Mouse (Mus musculus): ENCODE measurements around the gene Sparc. TPM values are rescaled to one million over a fixed set of nuclear protein-coding genes. Genes with fewer than 3 reads are reported as not detected.

Sparc gene
- total RNA-seq (2021), result 100 to 1,000 TPM; 371 to 390 TPM
- long read RNA-seq, experiment 1, transcript Sparc-205 (5 exons, 741 nt), result minor isoform, 68 of 384 reads
- long read RNA-seq, experiment 1, transcript Sparc-202 (10 exons, 2,115 nt), result minor isoform, 36 of 384 reads
- long read RNA-seq, experiment 1, transcript Sparc-203 (4 exons, 909 nt), result minor isoform, 9 of 384 reads
- long read RNA-seq, experiment 1, transcript Sparc-201 (10 exons, 2,300 nt), result major isoform, 123 of 384 reads
- long read RNA-seq, experiment 1, partial matches to known transcripts, result 97 of 384 reads
- long read RNA-seq, experiment 1, other reads (novel, unspliced or antisense), result 51 of 384 reads
- long read RNA-seq, experiment 2, transcript Sparc-201 (10 exons, 2,300 nt), result major isoform, 140 of 381 reads
- long read RNA-seq, experiment 2, transcript Sparc-205 (5 exons, 741 nt), result minor isoform, 60 of 381 reads
- long read RNA-seq, experiment 2, transcript Sparc-203 (4 exons, 909 nt), result minor isoform, 11 of 381 reads
- long read RNA-seq, experiment 2, transcript Sparc-202 (10 exons, 2,115 nt), result minor isoform, 40 of 381 reads
- long read RNA-seq, experiment 2, partial matches to known transcripts, result 92 of 381 reads
- long read RNA-seq, experiment 2, other reads (novel, unspliced or antisense), result 37 of 381 reads

GRCm38 (mm10) chr11:55422978-55423377 lies at the start of gene Sparc:
Gene Sparc (minus strand): TSS chr11:55423183.
- intact Hi-C loops (cut with DNase I), result no loop called here
- DNase-seq (ENCODE audit: low spot score in 2 of 2), result no peak

- DNase-seq (ENCODE audit: low spot score in 2 of 2), result no peak
- intact Hi-C loops (cut with DNase I), result no loop called here
Measured at GRCm38 (mm10) chr11:55471467-55471866, 48.5 kb upstream of the Sparc start.

- no peak for DNase-seq (ENCODE audit: low spot score in 2 of 2)
- intact Hi-C loops (cut with DNase I), result no loop called here
Measured at GRCm38 (mm10) chr11:55470761-55471160, 47.8 kb upstream of the Sparc start.

GRCm38 (mm10) chr11:55469923-55470691 lies 47.1 kb upstream of the Sparc start:
- peak in 1 of 2 experiments; percentile 11 for DNase-seq (ENCODE audit: low spot score in 2 of 2)
- intact Hi-C loops (cut with DNase I), result no loop called here

GRCm38 (mm10) chr11:55469048-55469843 lies 46.3 kb upstream of the Sparc start, which contains the start of gene G3bp1:
Gene G3bp1 (plus strand): TSS chr11:55469685.
- intact Hi-C loops (cut with DNase I), result no loop called here

GRCm38 (mm10) chr11:55468611-55469047 lies 45.6 kb upstream of the Sparc start:
- DNase-seq (ENCODE audit: low spot score in 2 of 2), result peak in 1 of 2 experiments; percentile 22
- intact Hi-C loops (cut with DNase I), result no loop called here

More at GRCm38 (mm10) chr11:55469048-55469843, 46.3 kb upstream of the Sparc start, which contains the start of gene G3bp1:
- DNase-seq (ENCODE audit: low spot score in 2 of 2), result peak; percentile 100

- DNase-seq (ENCODE audit: low spot score in 2 of 2), result no peak
- intact Hi-C loops (cut with DNase I), result no loop called here
Measured at GRCm38 (mm10) chr11:55468012-55468411, 45.0 kb upstream of the Sparc start.

GRCm38 (mm10) chr11:55465177-55465576 lies 42.2 kb upstream of the Sparc start:
- DNase-seq (ENCODE audit: low spot score in 2 of 2), result no peak
- intact Hi-C loops (cut with DNase I), result no loop called here

- DNase-seq (ENCODE audit: low spot score in 2 of 2), result no peak
- intact Hi-C loops (cut with DNase I), result no loop called here
Measured at GRCm38 (mm10) chr11:55464707-55465106, 41.7 kb upstream of the Sparc start.

- intact Hi-C loops (cut with DNase I), result no loop called here
- no peak for DNase-seq (ENCODE audit: low spot score in 2 of 2)
Measured at GRCm38 (mm10) chr11:55462149-55462548, 39.2 kb upstream of the Sparc start.

GRCm38 (mm10) chr11:55461019-55461645 lies 38.1 kb upstream of the Sparc start, which contains the start of gene Atox1:
Gene Atox1 (minus strand): TSS chr11:55461239.
- intact Hi-C loops (cut with DNase I), result no loop called here
- peak; percentile 94 to 96 for DNase-seq (ENCODE audit: low spot score in 2 of 2)

- intact Hi-C loops (cut with DNase I), result no loop called here
- DNase-seq (ENCODE audit: low spot score in 2 of 2), result peak in 1 of 2 experiments; percentile 28
Measured at GRCm38 (mm10) chr11:55460559-55461018, 37.6 kb upstream of the Sparc start.

GRCm38 (mm10) chr11:55459850-55460558 lies 37.0 kb upstream of the Sparc start:
- intact Hi-C loops (cut with DNase I), result no loop called here
- DNase-seq (ENCODE audit: low spot score in 2 of 2), result no peak

- DNase-seq (ENCODE audit: low spot score in 2 of 2), result no peak
- intact Hi-C loops (cut with DNase I), result no loop called here
Measured at GRCm38 (mm10) chr11:55458501-55458900, 35.5 kb upstream of the Sparc start.

- intact Hi-C loops (cut with DNase I), result no loop called here
- no peak for DNase-seq (ENCODE audit: low spot score in 2 of 2)
Measured at GRCm38 (mm10) chr11:55455166-55455565, 32.2 kb upstream of the Sparc start.

GRCm38 (mm10) chr11:55453640-55454039 lies 30.7 kb upstream of the Sparc start:
- intact Hi-C loops (cut with DNase I), result no loop called here
- DNase-seq (ENCODE audit: low spot score in 2 of 2), result no peak

GRCm38 (mm10) chr11:55450311-55450710 lies 27.3 kb upstream of the Sparc start:
- no peak for DNase-seq (ENCODE audit: low spot score in 2 of 2)
- intact Hi-C loops (cut with DNase I), result no loop called here

- intact Hi-C loops (cut with DNase I), result loop anchor here (5.0 to 10.0 kb wide), 2 partner anchors 215 to 247 kb away; partner anchors contain the start of gene Slc36a1
- DNase-seq (ENCODE audit: low spot score in 2 of 2), result no peak
Measured at GRCm38 (mm10) chr11:55449531-55449930, 26.5 kb upstream of the Sparc start.

Measured in left cerebral cortex, postnatal 14 days (tissue).